Mouse (Mus musculus) embryonic facial prominence, embryonic 13.5 days (tissue): ENCODE data around the gene Zfp683. TPM values are rescaled to one million over a fixed set of nuclear protein-coding genes. Genes with fewer than 3 reads are reported as not detected.

Experiments used
- ATAC-seq: fragments of 200-750 bp; cut with Nextera tagmentation; 2 replicates; pipeline ENCODE4 v1.8.0; 2017; ENCODE audit warnings: low read depth; ENCODE audit not compliant: insufficient number of reproducible peaks, insufficient read depth, low FRiP score, low TSS enrichment
- H3K27ac ChIP-seq: fragments of 300-500 bp; sonication (generic); 2 replicates; pipeline ENCODE4 v1.5.1; 2015; ENCODE audit warnings: moderate library complexity, mild to moderate bottlenecking, inconsistent platforms
- H3K27me3 ChIP-seq: fragments of 300-500 bp; sonication (generic); 2 replicates; pipeline ENCODE4 v1.6.1; 2015; ENCODE audit warnings: mild to moderate bottlenecking, inconsistent platforms
- H3K36me3 ChIP-seq: fragments of 300-500 bp; sonication (generic); 2 replicates; pipeline ENCODE4 v1.6.1; 2015; ENCODE audit warnings: mild to moderate bottlenecking, inconsistent platforms
- H3K4me1 ChIP-seq: fragments of 300-500 bp; sonication (generic); 2 replicates; pipeline ENCODE4 v1.6.1; 2015; ENCODE audit warnings: inconsistent platforms
- H3K4me2 ChIP-seq: fragments of 300-500 bp; sonication (generic); 2 replicates; pipeline ENCODE4 v1.6.1; 2015; ENCODE audit warnings: moderate library complexity, mild to moderate bottlenecking, inconsistent platforms
- H3K4me3 ChIP-seq: fragments of 300-500 bp; sonication (generic); 2 replicates; pipeline ENCODE4 v1.5.1; 2015; ENCODE audit warnings: mild to moderate bottlenecking, inconsistent platforms
- H3K9ac ChIP-seq: fragments of 300-500 bp; sonication (generic); 2 replicates; pipeline ENCODE4 v1.6.1; 2015; ENCODE audit warnings: mild to moderate bottlenecking, inconsistent platforms
- H3K9me3 ChIP-seq: fragments of 300-500 bp; sonication (generic); 2 replicates; pipeline ENCODE4 v1.6.1; 2016; ENCODE audit warnings: inconsistent platforms
- WGBS: fragments of 180-500 bp; shearing (Covaris S2); methylation state at CpG from one replicate; pipeline ENCODE4 v1.1.7; 2015; ENCODE audit warnings: mixed read lengths; 5-methylcytosine and 5-hydroxymethylcytosine counted together
- polyA plus RNA-seq: library from polyadenylated mRNA; unstranded; fragments of >200 nt; fragmentation: Nextera tagmentation; extraction: Ambion mirVana; gene quantifications from 2 replicates; pipeline ENCODE4 v1.2.1, GENCODE M21; 2015

The Zfp683 gene
- not detected in 2 replicates for polyA plus RNA-seq

GRCm38 (mm10) chr4:134053538-134053937, at the start of gene Zfp683:
Gene Zfp683, plus strand, starts transcription at chr4:134053838.
- Histone ChIP-seq H3K4me2 (no peak within 1 kb of the TSS), H3K36me3 (no peaks in the 10 kb centered on the region), H3K4me1 (peaks cover 8% of the 10 kb centered on the region), H3K4me3 (no peak within 1 kb of the TSS), H3K27me3 (no peaks in the 10 kb centered on the region), H3K9me3 (no peaks in the 10 kb centered on the region), H3K27ac (no peak within 1 kb of the TSS), H3K9ac (peak within 1 kb of the TSS; percentile 47; the same call in 1 of the 2 replicates)
- WGBS, result 89% methylated on average over 3 of the region's 3 CpGs
- ATAC-seq, result no peak

- no peak for ATAC-seq
- Histone ChIP-seq H3K4me2 (no peak overlapping the region), H3K4me3 (no peak overlapping the region), H3K9me3 (no peaks in the 10 kb centered on the region), H3K4me1 (no peaks in the 10 kb centered on the region), H3K9ac (no peak overlapping the region), H3K27ac (no peak overlapping the region), H3K36me3 (no peaks in the 10 kb centered on the region), H3K27me3 (no peaks in the 10 kb centered on the region)
- WGBS, result 81% methylated on average over 12 of the region's 12 CpGs
These were observed 47.9 kb upstream of the Zfp683 start for GRCm38 (mm10) chr4:134005581-134006358.

GRCm38 (mm10) chr4:134006845-134007244, 46.8 kb upstream of the Zfp683 start:
- Histone ChIP-seq H3K4me1 (peaks cover 7% of the 10 kb centered on the region), H3K27ac (no peak overlapping the region), H3K27me3 (no peaks in the 10 kb centered on the region), H3K9ac (no peak overlapping the region), H3K4me2 (no peak overlapping the region), H3K4me3 (no peak overlapping the region), H3K36me3 (no peaks in the 10 kb centered on the region), H3K9me3 (no peaks in the 10 kb centered on the region)
- ATAC-seq, result no peak
- WGBS, result 88% methylated on average over 3 of the region's 3 CpGs

GRCm38 (mm10) chr4:134009709-134010108, 43.9 kb upstream of the Zfp683 start:
- Histone ChIP-seq H3K9me3 (no peaks in the 10 kb centered on the region), H3K27ac (no peak overlapping the region), H3K9ac (no peak overlapping the region), H3K27me3 (no peaks in the 10 kb centered on the region), H3K4me2 (no peak overlapping the region), H3K36me3 (no peaks in the 10 kb centered on the region), H3K4me3 (no peak overlapping the region), H3K4me1 (peaks cover 12% of the 10 kb centered on the region)
- no peak for ATAC-seq
- WGBS, result 77% methylated on average over 6 of the region's 6 CpGs

- Histone ChIP-seq H3K9me3 (no peaks in the 10 kb centered on the region), H3K4me2 (peak overlapping the region; percentile 11; the same call in 1 of the 2 replicates), H3K4me1 (peaks cover 14% of the 10 kb centered on the region), H3K4me3 (no peak overlapping the region), H3K36me3 (no peaks in the 10 kb centered on the region), H3K9ac (no peak overlapping the region), H3K27me3 (peaks cover 13% of the 10 kb centered on the region), H3K27ac (no peak overlapping the region)
- ATAC-seq, result no peak
- WGBS, result 11% methylated on average over 16 of the region's 16 CpGs
These were observed 41.9 kb upstream of the Zfp683 start for GRCm38 (mm10) chr4:134011450-134012414.

- Histone ChIP-seq H3K27ac (no peak overlapping the region), H3K4me2 (no peak overlapping the region), H3K9me3 (no peaks in the 10 kb centered on the region), H3K4me3 (no peak overlapping the region), H3K4me1 (peaks cover 27% of the 10 kb centered on the region), H3K36me3 (no peaks in the 10 kb centered on the region), H3K9ac (no peak overlapping the region), H3K27me3 (peaks cover 25% of the 10 kb centered on the region)
- ATAC-seq, result no peak
- WGBS, result 43% methylated on average over 12 of the region's 12 CpGs
These were observed 40.6 kb upstream of the Zfp683 start for GRCm38 (mm10) chr4:134012858-134013528.

- H3K4me2 ChIP-seq, result no peak overlapping the region
- no peaks in the 10 kb centered on the region for H3K9me3 ChIP-seq
- no peak for ATAC-seq
- no peak overlapping the region for H3K9ac ChIP-seq
- H3K27ac ChIP-seq, result no peak overlapping the region
- no peaks in the 10 kb centered on the region for H3K36me3 ChIP-seq
- no peak overlapping the region for H3K4me3 ChIP-seq
- 9% methylated on average over 7 of the region's 7 CpGs for WGBS
- H3K4me1 ChIP-seq, result peaks cover 35% of the 10 kb centered on the region
- H3K27me3 ChIP-seq, result peaks cover 51% of the 10 kb centered on the region
These were observed 37.4 kb upstream of the Zfp683 start for GRCm38 (mm10) chr4:134016208-134016607.

GRCm38 (mm10) chr4:134016767-134017166, 36.9 kb upstream of the Zfp683 start:
- H3K9me3 ChIP-seq, result no peaks in the 10 kb centered on the region
- peaks cover 51% of the 10 kb centered on the region for H3K27me3 ChIP-seq
- H3K27ac ChIP-seq, result no peak overlapping the region
- no peak for ATAC-seq
- no peak overlapping the region for H3K4me2 ChIP-seq
- WGBS, result 3% methylated on average over 8 of the region's 8 CpGs
- no peaks in the 10 kb centered on the region for H3K36me3 ChIP-seq
- peaks cover 29% of the 10 kb centered on the region for H3K4me1 ChIP-seq
- H3K4me3 ChIP-seq, result no peak overlapping the region
- H3K9ac ChIP-seq, result no peak overlapping the region

- Histone ChIP-seq H3K4me1 (peaks cover 24% of the 10 kb centered on the region), H3K4me3 (peak overlapping the region; percentile 29; the same call in 1 of the 2 replicates), H3K36me3 (no peaks in the 10 kb centered on the region), H3K27me3 (peaks cover 51% of the 10 kb centered on the region), H3K9ac (no peak overlapping the region), H3K27ac (no peak overlapping the region), H3K4me2 (peak overlapping the region; percentile 57), H3K9me3 (no peaks in the 10 kb centered on the region)
- ATAC-seq, result no peak
- 2% methylated on average over 21 of the region's 21 CpGs for WGBS
These were observed 36.3 kb upstream of the Zfp683 start for GRCm38 (mm10) chr4:134017201-134017865.

GRCm38 (mm10) chr4:134018038-134018778, 35.4 kb upstream of the Zfp683 start:
- H3K4me3 ChIP-seq, result peak overlapping the region; percentile 29
- ATAC-seq, result no peak
- no peak overlapping the region for H3K27ac ChIP-seq
- WGBS, result under 1% methylated on average over 44 of the region's 46 CpGs
- H3K9ac ChIP-seq, result no peak overlapping the region
- H3K4me2 ChIP-seq, result peak overlapping the region; percentile 57
- no peaks in the 10 kb centered on the region for H3K36me3 ChIP-seq
- H3K4me1 ChIP-seq, result peaks cover 24% of the 10 kb centered on the region
- H3K27me3 ChIP-seq, result peaks cover 51% of the 10 kb centered on the region
- H3K9me3 ChIP-seq, result no peaks in the 10 kb centered on the region
